Mouse (Mus musculus): ENCODE results near the gene Cyp2s1.

GRCm38 (mm10) chr7:25756011-25756410, 60.7 kb downstream of the Cyp2s1 start:
- TF ChIP-seq E2F4 (IDR thresholded peaks at IDR 0.05; ENCODE audit: insufficient replicate concordance, low read depth, low read length) (no peak), CTCF (conservative IDR thresholded peaks at IDR 0.05 in 1 of 2, IDR thresholded peaks at IDR 0.05 in 1 of 2; ENCODE audit: low read depth in 2 of 2, low read length in 2 of 2) (peak; percentile 14 to 97; a peak in 2 of 4 replicates), GABPA (IDR thresholded peaks at IDR 0.05; ENCODE audit: insufficient replicate concordance, low read depth, low read length) (no peak)
